Mouse (Mus musculus) forebrain, embryonic 11.5 days (tissue): Measurements from ENCODE around the gene Mup8. TPM values are rescaled to one million over a fixed set of nuclear protein-coding genes. Genes with fewer than 3 reads are reported as not detected.
"Not testable (repeated sequence)": the region's sequence is repeated elsewhere in the genome, so short reads cannot be mapped to it uniquely, and the experiment has no call there.

Experiments
- ATAC-seq: fragments of 200-750 bp; cut with Nextera tagmentation; replicated peaks from 2 replicates; pipeline ENCODE4 v1.8.0; 2017; ENCODE audit warnings: moderate TSS enrichment; ENCODE audit not compliant: low FRiP score
- DNase-seq: peaks from one replicate; pipeline ENCODE4 v3.0.0-alpha.2; 2017; ENCODE audit warnings: low spot score
- H3K27ac ChIP-seq: fragments of 300-500 bp; sonication (generic); 2 replicates; pipeline ENCODE4 v1.5.1; 2014; ENCODE audit warnings: low read depth, low read length
- H3K27me3 ChIP-seq: fragments of 300-500 bp; sonication (generic); 2 replicates; pipeline ENCODE4 v1.6.1; 2014; ENCODE audit warnings: mild to moderate bottlenecking, low read length, mixed read lengths; ENCODE audit not compliant: control insufficient read depth, insufficient read depth
- H3K36me3 ChIP-seq: fragments of 300-500 bp; sonication (generic); 2 replicates; pipeline ENCODE4 v1.6.1; 2014; ENCODE audit warnings: mild to moderate bottlenecking, low read length, moderate library complexity, mixed read lengths; ENCODE audit not compliant: control insufficient read depth, insufficient read depth
- H3K4me1 ChIP-seq: fragments of 300-500 bp; sonication (generic); replicated peaks from 2 replicates; pipeline ENCODE4 v1.6.1; 2014; ENCODE audit warnings: low read length, mixed read lengths; ENCODE audit not compliant: control insufficient read depth, insufficient read depth
- H3K4me2 ChIP-seq: fragments of 300-500 bp; sonication (generic); 2 replicates; pipeline ENCODE4 v1.6.1; 2014; ENCODE audit warnings: low read depth, mild to moderate bottlenecking, low read length, moderate library complexity, mixed read lengths; ENCODE audit not compliant: severe bottlenecking
- H3K4me3 ChIP-seq: fragments of 300-500 bp; sonication (generic); 2 replicates; pipeline ENCODE4 v1.5.1; 2014; ENCODE audit warnings: low read depth, low read length
- H3K9ac ChIP-seq: fragments of 300-500 bp; sonication (generic); 2 replicates; pipeline ENCODE4 v1.6.1; 2014; ENCODE audit warnings: low read length
- H3K9me3 ChIP-seq: fragments of 300-500 bp; sonication (generic); 2 replicates; pipeline ENCODE4 v1.6.1; 2016; ENCODE audit warnings: low read length, mixed read lengths; ENCODE audit not compliant: control insufficient read depth
- WGBS: fragments of 180-500 bp; shearing (Covaris S2); extraction: QIAGEN DNeasy Blood & Tissue Kit; methylation state at CpG from one replicate; pipeline ENCODE4 v1.1.7; 2014; 5-methylcytosine and 5-hydroxymethylcytosine counted together
- polyA plus RNA-seq: library from polyadenylated mRNA; unstranded; fragments of >200 nt; fragmentation: Nextera tagmentation; extraction: Ambion mirVana; gene quantifications from 2 replicates; pipeline ENCODE4 v1.2.1, GENCODE M21; 2014

The Mup8 gene
- not detected in 2 replicates for polyA plus RNA-seq

- not testable (repeated sequence) for H3K27me3 ChIP-seq, H3K27ac ChIP-seq, H3K36me3 ChIP-seq, H3K9me3 ChIP-seq, ATAC-seq, H3K9ac ChIP-seq, H3K4me1 ChIP-seq, DNase-seq, H3K4me3 ChIP-seq, H3K4me2 ChIP-seq
- 80% methylated on average over 3 of the region's 3 CpGs for WGBS
Observed at GRCm38 (mm10) chr4:60222499-60222898, at the start of gene Mup8. Gene Mup8 (minus strand): TSS chr4:60222599.

DNA sequence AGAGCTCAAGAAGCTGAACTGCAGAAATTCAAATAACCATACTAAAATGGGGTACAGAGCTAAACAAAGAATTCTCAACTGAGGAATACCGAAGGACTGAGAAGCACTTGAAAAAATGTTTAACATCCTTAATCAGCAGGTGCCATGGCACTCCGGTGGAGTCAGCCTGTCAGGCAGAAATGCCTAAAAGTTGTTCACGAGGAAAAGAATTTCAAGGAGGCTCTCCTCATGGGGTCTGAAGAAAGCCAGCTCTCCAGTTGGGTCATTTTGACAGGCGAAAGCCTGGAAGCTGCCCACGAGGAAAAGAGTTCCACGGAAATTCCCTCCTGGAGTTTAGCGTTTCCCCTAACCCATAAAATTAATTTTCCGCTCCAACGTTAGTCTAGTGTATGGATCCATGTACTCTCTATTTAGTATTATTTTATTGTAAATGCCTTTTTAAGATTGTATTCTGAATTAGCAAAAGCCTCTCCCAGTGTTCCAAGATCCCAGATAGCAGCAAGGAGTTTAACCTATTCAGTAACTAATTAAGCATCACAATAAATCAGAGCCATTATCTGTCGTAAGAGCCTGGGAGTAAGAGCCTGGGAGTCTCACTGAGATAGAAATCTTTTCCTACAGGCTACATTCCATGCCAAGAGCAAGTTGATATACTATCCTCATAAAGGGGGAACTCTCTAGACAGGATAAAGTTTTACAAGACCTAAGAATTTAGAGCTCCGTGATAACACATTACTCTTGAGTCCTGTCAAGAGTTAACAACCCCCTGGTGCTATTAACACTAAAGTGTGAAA lies 43.8 kb upstream of the Mup8 start:
- not testable (repeated sequence) for H3K4me2 ChIP-seq, H3K9ac ChIP-seq, H3K27me3 ChIP-seq, ATAC-seq, DNase-seq, H3K4me3 ChIP-seq, H3K4me1 ChIP-seq, H3K36me3 ChIP-seq, H3K9me3 ChIP-seq, H3K27ac ChIP-seq
- WGBS: 77% methylated on average over 10 of the region's 11 CpGs

GRCm38 (mm10) chr4:60262706-60263105 lies 40.3 kb upstream of the Mup8 start:
- H3K27ac ChIP-seq, H3K4me1 ChIP-seq, H3K27me3 ChIP-seq, DNase-seq, H3K9ac ChIP-seq, H3K36me3 ChIP-seq, H3K4me2 ChIP-seq, H3K9me3 ChIP-seq, ATAC-seq, H3K4me3 ChIP-seq: not testable (repeated sequence)
- WGBS: 93% methylated on average over 3 of the region's 4 CpGs

Other genes starting within 250 kb of the Mup8 start
- gene Mup7, start 152.1 kb downstream of the Mup8 start, polyA plus RNA-seq: not detected in 2 replicates
- not detected in 2 replicates for gene Mup2, start 68.3 kb downstream of the Mup8 start, polyA plus RNA-seq
- not detected in 2 replicates for gene Mup9, start 199.4 kb upstream of the Mup8 start, polyA plus RNA-seq